Mouse (Mus musculus) Muller cell, postnatal 12 days (primary cell): ENCODE results near the gene Dpf2.
"Not testable (repeated sequence)": the region's sequence is repeated elsewhere in the genome, so short reads cannot be mapped to it uniquely, and the experiment has no call there.

Source experiments
- DNase-seq: peaks from one replicate; pipeline ENCODE4 v3.0.0-alpha.2; 2015; ENCODE audit errors: inconsistent ontology term

Dpf2 gene

DNA sequence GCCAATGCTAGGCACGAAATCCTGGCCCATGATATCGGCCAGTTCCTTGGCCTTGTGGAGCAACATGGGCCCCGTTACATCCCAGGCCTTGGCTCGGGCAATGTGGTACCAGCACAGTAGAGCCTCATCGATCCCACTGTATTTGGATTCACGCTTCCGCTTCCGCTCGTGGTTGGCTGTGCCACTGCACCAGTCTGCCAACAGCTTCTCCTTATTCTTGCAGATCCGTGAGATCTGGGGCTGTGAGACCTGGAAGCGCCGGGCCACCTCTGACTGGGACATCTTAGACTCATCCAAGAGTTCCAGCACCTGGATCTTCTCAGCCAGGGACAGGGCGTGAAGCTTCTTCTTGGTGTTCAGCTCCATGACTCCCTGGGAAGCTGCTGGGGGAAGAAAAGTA lies 20.1 kb downstream of the Dpf2 start:
- DNase-seq: no peak

DNA sequence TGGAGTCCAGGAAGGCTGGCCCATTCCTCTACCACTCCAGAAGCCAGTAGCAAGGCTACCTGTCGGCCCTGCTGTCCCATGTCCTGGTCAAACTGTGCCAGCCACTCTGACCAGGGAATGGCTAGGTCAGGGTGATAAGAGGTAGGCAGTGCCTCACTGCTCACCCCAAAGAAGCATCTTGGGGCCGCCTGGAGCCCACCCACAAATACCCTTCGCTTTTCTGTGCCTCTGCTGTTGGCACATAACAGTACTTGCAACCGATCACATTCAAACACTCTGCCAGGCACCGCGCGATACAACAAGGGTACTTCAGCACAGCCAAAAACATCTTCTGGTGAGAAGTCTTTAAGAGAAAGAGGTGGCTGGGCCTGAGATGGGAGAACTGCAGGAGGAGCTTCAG lies 20.5 kb downstream of the Dpf2 start:
- no peak for DNase-seq

DNA sequence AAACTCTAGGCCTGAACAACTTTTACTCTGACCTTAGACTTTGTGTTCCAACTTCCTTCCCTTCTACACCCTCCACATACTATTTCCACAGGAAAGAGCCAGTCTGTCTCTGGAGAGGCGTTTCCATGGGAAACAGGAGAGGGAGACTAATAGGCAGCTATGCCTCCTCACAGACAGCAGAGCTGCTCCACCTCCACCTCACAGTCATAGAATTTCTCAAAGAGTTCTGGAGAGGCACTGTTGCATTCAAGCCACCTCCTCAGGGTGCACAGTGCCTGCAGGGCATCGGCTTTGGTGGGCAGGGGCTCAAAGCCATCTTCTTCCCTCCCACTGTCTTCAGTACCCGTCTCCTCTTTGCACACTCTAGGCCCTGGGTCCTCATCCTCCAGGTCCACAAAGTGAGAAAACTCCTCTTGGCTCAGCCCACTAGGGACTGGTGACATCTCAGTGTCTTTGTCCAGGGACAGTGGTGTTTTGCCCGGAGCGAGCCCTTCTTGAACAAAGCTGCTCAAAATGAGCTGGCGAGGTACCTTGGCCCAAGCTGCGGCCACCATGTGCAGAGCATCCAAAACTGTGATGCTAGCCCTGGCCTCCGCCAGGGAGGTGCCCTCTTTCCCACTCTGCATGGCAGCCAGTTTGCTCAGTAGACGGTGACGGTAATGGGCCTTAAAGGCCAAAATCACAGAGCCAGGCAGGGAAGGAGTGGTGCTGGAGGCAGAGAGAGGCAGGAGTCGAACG lies 21.1 kb downstream of the Dpf2 start:
- DNase-seq: no peak

DNA sequence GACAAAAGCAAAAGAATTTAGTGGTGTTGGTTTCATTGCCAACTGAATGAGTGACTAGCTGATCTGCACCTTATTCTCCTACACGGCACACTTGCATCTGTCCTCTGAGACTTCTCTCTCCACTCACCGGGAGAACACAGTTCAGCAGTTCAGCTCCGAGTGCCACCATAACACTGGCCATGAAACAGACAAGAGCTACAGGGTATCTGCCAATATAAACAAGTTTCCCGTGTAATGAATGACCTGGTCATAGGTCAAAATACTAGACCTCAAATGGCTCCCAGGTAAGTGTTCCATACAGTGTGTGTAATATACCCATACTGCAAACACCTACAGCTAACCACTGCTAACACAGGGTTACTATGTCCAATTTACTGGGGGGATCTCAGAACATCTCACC lies 23.6 kb downstream of the Dpf2 start:
- DNase-seq: no peak

DNA sequence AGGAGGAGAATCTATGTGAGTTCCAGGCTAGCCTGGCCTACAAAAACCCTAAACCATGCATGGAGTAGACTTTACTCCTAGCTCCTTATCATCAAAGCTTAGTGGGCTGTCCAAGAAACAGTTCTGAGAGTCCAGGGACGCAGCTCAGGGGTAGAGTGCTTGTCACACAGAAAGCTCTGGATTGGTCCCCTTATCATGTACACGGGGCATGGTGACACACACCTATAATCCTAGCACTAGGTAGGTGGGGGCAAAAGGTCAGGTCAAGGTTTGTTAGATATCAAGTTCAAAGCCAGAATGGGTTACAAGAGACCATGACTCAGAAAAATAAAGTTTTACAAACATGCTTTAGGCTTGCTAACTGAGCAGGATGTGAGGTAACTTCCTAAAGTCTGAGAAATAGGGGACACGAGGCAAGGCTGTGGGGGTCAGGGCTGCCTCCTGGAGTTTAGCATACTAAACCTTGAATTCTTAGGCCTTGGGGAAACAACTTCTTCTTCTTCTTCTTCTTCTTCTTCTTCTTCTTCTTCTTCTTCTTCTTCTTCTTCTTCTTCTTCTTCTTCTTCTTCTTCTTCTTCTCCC lies 25.5 kb downstream of the Dpf2 start:
- no peak for DNase-seq

DNA sequence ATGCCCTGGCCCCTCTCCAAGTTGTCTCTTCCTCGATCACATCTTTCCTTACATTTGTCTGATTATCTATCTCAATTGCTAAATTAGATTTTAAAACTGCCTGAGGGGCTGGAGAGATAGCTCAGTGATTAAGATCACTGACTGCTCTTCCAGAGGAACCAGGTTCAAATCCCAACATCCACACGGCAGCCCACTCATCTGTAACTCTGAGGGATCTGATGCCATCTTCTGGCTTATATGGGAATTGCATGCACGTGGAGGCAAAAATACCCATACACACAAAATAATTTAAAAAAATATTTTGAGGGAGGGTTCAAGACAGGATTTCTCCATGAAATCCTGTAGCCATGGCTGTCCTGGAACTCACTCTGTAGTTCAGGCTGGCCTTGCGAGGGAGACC lies 27.0 kb downstream of the Dpf2 start:
- DNase-seq: no peak

DNA sequence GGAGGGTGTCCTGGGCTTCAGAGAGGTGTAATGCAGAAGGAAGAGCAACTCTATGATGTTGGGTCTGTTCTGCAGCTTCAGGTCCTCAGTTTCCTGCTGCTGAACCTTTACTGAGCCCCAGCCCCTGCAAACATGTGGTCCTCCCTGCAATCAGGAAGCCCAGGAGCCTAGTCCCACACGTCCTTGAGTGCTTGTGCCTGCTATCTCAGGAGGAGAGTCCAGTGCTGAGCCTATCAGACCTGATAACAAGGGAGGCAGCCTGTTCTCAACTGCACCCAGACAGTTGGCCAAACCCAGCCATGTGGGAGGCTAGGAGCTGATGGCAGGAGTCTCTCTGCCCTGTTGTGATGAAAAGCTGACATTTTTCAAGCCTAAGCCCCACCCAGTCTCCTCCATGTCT lies 28.9 kb downstream of the Dpf2 start:
- no peak for DNase-seq

DNA sequence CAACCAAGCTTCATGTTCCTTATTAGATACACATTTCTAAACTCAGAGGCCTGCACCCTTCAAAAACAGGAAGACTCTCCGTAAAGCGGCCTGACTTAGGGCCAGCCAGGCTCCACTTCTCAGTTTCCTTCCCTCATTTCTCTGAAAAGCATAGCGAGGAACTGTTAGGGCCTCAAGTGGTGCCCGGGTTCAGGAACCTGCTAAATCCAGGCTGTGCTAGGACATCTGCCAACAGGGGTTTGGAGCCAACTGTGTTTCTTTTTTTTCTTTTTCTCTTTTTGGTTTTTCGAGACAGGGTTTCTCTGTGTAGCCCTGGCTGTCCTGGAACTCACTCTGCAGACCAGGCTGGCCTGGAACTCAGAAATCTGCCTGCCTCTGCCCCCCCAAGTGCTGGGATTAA lies 30.7 kb downstream of the Dpf2 start:
- not testable (repeated sequence) for DNase-seq

DNA sequence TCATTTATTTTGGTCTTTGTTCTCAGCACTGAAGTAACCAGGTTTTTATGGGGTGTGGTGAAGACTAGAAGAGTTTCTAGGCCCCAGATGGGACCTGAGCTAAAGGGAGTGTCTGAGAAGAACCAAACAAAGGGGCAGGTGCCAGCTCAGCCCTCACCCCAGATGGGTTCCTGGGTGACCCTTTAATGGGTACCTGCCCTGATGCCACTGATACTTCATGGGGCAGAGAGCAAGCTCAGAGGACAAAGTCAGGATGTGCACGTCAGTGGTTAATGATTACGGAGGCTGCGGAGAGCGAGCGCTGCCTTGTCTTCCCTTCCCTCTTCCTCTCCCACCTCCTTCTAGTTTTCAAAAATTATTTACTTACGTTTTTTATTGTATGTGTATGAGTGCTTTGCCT lies 31.7 kb downstream of the Dpf2 start:
- DNase-seq: no peak

DNA sequence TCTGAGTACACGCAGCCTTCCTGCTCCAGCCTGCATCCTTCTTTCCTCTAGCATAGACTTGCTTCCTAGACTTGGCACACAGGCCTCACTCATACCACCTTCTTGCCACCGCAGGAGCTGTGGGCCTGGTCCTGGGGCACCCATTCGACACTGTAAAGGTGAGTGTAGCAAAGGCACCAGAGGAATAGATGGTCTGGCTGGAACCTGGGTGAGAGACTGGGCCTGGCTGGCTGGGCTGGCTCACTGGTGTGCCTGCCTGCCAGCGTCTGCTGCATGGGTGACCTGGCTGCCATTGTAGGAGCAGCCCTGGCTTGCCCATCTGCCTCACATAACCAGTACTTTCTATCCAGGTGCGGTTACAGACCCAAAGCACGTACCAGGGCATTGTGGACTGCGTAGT lies 33.1 kb downstream of the Dpf2 start:
- no peak for DNase-seq

DNA sequence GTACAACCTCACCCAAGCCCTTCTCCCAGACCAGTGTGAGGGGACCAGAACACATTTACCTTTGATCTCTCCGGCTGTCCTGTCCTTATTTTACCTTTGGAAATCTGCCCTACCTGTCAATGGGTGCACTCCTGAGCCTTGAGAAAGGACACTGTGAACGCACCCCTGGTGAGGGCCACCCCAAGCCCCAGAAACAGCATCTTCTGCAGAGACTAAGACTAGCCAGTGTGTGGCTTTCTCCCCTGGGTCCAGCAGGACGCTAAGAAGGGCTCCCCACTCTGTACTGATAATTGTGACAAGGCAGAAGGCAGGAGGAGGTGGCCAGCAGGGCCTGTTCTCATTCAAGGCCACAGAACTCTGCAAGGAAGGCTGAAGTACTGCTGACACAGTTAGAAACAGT lies 33.9 kb downstream of the Dpf2 start:
- DNase-seq: no peak

DNA sequence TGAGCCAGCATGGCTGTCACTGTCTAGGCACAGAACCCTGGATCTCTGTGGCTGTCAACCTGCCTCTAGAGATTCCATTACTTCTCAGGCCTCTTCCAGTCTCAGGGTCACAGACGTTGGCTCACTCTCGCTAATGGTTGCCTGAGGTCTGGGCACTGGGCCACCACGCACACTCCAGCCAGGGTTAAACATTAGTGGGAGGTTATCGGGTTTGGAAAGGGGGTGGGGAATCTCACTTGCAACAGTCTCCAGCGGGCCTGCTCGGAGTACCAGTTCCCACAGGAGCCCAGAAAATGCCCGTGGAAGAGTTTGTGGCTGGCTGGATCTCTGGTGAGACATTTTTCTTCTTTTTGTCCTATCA lies 34.5 kb downstream of the Dpf2 start:
- DNase-seq: no peak

DNA sequence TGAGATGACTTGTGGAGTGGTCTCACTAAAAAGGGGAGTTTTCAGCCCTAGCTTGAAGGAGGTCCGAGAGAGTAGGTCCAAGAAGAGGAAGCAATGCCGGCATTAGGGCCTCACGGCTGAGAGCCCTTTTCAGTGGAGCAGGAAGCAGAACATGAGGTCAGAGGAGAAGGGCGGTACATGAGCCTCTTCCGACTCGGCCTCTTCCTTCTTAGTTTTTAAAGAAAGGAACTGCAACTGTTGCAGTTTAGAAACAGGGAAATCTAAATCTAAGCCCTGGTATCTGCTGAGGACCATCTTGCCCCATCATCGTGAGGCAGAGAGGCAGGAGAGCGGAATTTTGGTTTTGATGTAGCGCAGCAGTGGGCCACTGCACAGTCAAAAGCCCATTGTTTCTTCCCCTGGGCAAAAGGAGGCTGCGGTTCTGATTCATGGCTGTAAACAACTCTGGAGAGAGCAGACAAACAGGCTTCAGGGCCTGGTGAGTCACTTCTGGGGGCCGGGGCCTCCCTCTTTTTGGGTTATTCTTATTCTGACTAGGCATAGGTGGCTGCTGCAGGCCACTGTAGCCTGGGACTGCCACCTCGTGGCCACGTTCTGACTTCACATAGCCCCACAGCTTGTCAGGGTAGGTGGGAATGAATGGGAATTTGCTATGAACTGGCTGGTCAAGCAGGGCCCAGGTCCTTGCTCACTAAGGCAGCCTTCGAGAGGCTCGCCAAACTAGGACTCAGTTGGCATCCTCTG lies 35.0 kb downstream of the Dpf2 start, which contains the start of gene Slc25a45:
Gene Slc25a45, plus strand, starts transcription at position 191 of the 744 bp plus-strand sequence.
- peak; percentile 98 for DNase-seq

DNA sequence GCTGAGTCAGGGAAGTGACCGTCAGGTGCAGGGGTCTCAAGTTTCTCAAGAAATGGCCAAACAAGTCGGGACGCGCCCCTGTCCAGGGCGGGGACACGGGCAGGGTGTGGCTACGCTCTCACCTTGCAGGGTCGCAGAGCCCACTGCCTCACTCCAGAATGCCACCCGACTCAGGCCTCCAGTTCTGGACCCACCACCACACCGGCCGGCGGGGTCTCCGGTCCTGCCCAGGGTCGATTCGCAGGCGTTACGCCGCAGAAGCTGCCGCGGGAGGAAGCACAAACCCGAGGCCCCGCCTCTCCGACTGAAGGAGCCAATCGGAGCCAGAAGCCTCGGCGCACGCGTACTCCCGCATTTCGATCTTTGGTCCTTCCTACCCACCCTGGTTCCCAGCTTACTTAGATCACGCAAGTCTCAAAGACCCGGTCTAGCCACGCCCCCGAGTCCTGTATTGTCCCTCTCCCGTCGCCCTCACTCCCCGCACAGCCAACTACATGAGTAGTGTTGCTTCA lies 37.8 kb downstream of the Dpf2 start, which contains the start of gene Frmd8:
Gene Frmd8, minus strand, starts transcription at position 306 of the 512 bp plus-strand sequence.
- peak; percentile 90 for DNase-seq

DNA sequence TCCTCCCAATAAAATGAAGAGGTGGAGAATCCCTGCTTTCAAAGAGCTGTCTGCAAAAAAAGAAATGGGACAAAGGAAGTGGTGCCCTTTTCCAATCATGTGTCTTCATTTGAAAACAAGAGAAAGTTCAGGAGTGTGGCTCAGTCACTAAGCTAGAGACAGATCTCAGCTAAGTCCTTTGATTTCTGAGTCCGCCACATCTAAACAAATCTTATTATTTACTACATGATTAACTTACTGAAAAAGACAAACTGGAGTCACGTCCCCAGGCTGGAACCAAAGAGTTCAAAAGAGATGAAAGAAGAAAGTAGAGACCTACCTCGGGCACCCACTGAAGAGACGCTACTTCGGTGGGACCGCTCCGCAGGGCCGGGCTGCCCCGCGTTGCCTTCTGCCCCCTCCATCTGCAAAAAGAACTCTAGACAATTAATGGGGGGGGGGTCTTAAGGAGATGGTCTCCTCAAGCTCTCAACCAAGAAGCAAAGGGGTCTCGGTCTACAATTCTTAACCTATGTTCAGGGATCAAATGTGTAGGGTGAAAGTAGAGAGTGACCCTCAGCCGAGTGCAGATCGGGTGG lies 38.3 kb downstream of the Dpf2 start:
- DNase-seq: peak; percentile 48

DNA sequence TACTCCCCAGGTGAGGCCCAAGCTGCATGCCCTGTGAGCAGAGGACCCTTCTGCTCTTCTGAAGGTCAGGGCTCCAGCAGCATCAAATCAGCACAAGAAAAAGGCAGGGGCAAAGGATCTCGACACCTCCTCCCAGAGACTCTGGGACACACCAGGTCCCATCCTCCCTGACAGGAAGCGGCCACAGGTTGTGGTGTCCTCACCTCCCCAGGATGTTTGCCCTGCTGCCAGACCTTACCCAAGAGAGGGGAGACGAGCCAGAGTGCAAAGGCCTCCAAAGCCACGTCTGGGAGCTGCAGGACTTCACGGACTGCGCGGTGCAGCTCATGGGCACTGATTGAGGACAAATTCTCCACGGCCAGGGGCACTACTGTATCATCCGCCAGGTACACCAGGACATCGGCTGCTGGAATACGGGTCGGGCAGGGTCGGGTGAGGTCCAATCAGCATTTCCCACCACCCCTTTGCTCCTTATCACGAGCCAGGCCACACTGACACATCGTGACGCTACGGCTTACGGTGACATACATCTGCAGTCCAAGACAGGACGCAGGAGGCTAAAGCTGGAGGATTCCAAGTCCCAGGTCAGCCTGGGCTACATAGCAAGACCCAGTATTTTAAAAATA lies 39.8 kb downstream of the Dpf2 start:
- no peak for DNase-seq

DNA sequence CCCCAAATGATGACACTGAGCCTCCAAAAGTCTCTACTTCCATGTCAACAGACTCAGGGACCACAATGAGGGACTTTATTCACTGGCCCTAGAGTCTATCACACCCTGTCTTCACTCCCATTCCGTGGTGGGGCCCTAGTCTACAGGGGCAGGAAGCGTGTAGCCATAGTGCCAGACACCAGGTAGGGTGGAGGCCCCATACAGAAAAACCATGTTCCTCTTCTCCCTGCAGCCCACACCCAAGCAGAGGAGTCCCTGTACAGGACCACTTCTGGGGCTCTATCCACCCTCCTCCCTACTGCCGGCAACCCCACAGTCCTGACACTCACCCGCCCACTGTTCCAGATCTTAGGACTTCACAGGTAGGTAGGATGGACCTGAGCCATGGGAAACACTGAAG lies 40.3 kb downstream of the Dpf2 start:
- DNase-seq: no peak

DNA sequence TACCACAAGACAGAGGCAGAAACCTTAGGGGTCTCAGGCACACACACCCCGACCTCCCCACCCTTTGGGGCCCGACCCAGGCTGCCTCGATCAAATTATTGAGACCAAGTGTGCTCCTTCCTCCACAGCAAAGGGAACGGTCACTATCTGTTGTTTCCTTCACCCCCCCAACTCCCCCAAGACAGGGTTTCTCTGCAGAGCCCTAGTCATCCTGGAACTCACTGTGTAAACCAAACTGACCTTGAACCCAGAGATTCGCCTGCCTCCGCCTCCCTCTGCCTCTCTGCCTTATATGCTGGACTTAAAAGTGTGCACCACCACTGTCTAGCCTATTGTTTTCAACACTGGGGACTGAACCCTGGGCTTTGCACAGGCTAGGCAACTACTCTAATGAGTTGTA lies 41.1 kb downstream of the Dpf2 start:
- no peak for DNase-seq

DNA sequence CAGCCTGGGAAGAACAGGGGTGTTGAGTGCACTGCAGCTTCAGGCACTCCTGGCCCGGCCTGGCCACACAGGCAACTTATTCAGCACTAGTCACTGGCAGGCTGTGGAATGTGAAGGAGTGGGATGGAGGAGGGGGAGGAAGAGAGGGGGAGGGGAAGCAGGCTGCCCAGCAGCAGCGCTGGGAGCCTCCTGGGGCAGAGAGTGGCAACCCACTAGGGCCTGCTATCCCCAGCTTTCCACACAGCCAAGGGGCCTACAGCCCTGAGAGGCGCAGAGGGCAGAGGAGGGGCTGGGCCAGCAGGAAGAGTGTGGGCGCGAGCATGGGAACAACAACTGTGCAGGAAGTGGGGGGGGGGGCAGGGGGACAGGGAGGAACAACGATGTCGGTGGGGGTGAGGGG lies 41.5 kb downstream of the Dpf2 start:
- peak; percentile 83 for DNase-seq

DNA sequence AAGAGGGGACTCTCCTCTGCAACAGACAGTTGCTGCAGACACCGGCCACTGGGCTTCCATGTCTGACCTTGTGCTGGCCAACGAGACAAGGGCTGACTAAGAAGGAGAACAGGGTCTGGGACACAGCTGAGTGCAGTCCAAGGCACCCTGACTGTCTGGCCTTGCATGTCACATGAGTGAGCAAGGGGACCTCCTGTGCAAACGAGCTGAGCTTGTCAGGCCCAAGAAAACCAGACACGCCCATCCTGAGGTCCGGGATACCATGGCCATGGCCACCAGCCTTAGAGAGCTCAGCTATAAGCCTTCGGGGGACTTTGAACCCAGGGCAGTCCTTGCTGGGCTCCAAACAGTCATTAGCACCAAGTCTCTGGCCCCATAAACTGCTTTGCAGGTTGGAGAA lies 44.7 kb downstream of the Dpf2 start:
- no peak for DNase-seq

DNA sequence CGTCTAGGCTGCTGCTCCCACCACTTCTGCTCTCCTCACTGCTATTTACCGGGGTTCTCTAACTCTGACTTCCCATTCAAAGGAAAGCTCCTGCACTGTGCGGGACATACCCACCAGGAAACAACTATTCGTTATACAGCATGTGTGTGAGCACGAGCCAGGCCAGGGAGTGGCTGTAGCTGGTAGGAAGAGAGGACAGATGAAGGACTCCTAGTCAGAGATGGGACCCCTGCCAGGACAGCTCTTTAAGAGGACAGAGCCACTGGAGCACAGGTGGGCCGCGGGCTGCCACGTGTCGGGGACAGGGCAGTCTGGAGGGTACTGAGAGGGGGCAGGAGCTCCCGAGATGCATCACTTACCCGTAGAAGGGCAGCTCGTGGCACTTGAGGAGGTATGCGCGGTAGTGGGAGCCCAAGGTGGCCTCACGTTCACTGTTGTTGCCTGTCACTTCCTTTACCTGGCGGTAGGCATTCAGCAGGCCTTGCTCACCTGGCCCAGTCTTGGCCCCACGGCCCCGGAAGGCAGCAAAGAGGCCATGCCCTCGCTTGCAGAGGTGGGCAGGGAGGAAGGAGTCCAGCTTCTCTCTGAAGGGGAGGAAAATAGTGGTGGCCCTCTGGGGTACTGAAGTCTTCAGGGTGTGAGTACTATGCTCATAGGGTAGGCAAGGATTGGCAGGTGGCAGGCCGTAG lies 48.0 kb downstream of the Dpf2 start:
- DNase-seq: no peak
